Mouse (Mus musculus) forebrain, embryonic 11.5 days (tissue): ENCODE results near the gene Tada3. TPM values are rescaled to one million over a fixed set of nuclear protein-coding genes. Genes with fewer than 3 reads are reported as not detected.
"Not testable (repeated sequence)": the region's sequence is repeated elsewhere in the genome, so short reads cannot be mapped to it uniquely, and the experiment has no call there.

Experiments used
- ATAC-seq: fragments of 200-750 bp; cut with Nextera tagmentation; replicated peaks from 2 replicates; pipeline ENCODE4 v1.8.0; 2017; ENCODE audit warnings: moderate TSS enrichment; ENCODE audit not compliant: low FRiP score
- DNase-seq: peaks from one replicate; pipeline ENCODE4 v3.0.0-alpha.2; 2017; ENCODE audit warnings: low spot score
- H3K27ac ChIP-seq: fragments of 300-500 bp; sonication (generic); 2 replicates; pipeline ENCODE4 v1.5.1; 2014; ENCODE audit warnings: low read depth, low read length
- H3K27me3 ChIP-seq: fragments of 300-500 bp; sonication (generic); 2 replicates; pipeline ENCODE4 v1.6.1; 2014; ENCODE audit warnings: mild to moderate bottlenecking, low read length, mixed read lengths; ENCODE audit not compliant: control insufficient read depth, insufficient read depth
- H3K36me3 ChIP-seq: fragments of 300-500 bp; sonication (generic); 2 replicates; pipeline ENCODE4 v1.6.1; 2014; ENCODE audit warnings: mild to moderate bottlenecking, low read length, moderate library complexity, mixed read lengths; ENCODE audit not compliant: control insufficient read depth, insufficient read depth
- H3K4me1 ChIP-seq: fragments of 300-500 bp; sonication (generic); replicated peaks from 2 replicates; pipeline ENCODE4 v1.6.1; 2014; ENCODE audit warnings: low read length, mixed read lengths; ENCODE audit not compliant: control insufficient read depth, insufficient read depth
- H3K4me2 ChIP-seq: fragments of 300-500 bp; sonication (generic); 2 replicates; pipeline ENCODE4 v1.6.1; 2014; ENCODE audit warnings: low read depth, mild to moderate bottlenecking, low read length, moderate library complexity, mixed read lengths; ENCODE audit not compliant: severe bottlenecking
- H3K4me3 ChIP-seq: fragments of 300-500 bp; sonication (generic); 2 replicates; pipeline ENCODE4 v1.5.1; 2014; ENCODE audit warnings: low read depth, low read length
- H3K9ac ChIP-seq: fragments of 300-500 bp; sonication (generic); 2 replicates; pipeline ENCODE4 v1.6.1; 2014; ENCODE audit warnings: low read length
- H3K9me3 ChIP-seq: fragments of 300-500 bp; sonication (generic); 2 replicates; pipeline ENCODE4 v1.6.1; 2016; ENCODE audit warnings: low read length, mixed read lengths; ENCODE audit not compliant: control insufficient read depth
- WGBS: fragments of 180-500 bp; shearing (Covaris S2); extraction: QIAGEN DNeasy Blood & Tissue Kit; methylation state at CpG from one replicate; pipeline ENCODE4 v1.1.7; 2014; 5-methylcytosine and 5-hydroxymethylcytosine counted together
- polyA plus RNA-seq: library from polyadenylated mRNA; unstranded; fragments of >200 nt; fragmentation: Nextera tagmentation; extraction: Ambion mirVana; gene quantifications from 2 replicates; pipeline ENCODE4 v1.2.1, GENCODE M21; 2014

Gene Tada3
- polyA plus RNA-seq, 1 experiment from 2014 or later, result 72.5 TPM

DNA sequence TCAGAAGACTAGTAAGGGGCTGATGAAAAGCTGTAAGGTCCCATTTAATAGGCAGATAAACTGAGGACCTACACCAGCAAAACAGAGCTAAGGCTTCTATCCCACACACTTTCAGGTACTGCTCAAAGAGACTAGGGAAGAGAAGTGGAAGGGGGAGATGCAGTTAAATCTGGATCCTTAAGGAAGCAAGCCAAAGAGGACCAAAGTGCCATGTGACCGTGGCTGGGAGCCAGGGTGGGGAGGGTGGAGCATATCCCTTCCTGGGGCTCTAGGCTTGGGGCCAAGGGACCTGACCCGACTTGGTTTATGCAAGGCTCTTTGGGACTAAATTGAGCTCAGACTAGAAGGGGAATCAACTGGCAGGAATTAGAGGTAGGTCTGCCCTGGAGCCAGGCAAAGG lies 33.4 kb downstream of the Tada3 start:
- WGBS, result 67% methylated on average over 2 of the region's 2 CpGs
- Histone ChIP-seq H3K27me3 (no peaks in the 10 kb centered on the region), H3K4me2 (peak overlapping the region; percentile 64; the same call in 1 of the 2 replicates), H3K4me1 (peaks cover 6% of the 10 kb centered on the region; the same call in 1 of the 2 replicates), H3K27ac (no peak overlapping the region), H3K9me3 (no peaks in the 10 kb centered on the region), H3K9ac (peak overlapping the region; percentile 83; the same call in 1 of the 2 replicates), H3K4me3 (0 out of 2 replicates have a peak overlapping the region, but pooled peaks have one; percentile 42), H3K36me3 (no peaks in the 10 kb centered on the region)
- DNase-seq, result no peak
- no peak for ATAC-seq

DNA sequence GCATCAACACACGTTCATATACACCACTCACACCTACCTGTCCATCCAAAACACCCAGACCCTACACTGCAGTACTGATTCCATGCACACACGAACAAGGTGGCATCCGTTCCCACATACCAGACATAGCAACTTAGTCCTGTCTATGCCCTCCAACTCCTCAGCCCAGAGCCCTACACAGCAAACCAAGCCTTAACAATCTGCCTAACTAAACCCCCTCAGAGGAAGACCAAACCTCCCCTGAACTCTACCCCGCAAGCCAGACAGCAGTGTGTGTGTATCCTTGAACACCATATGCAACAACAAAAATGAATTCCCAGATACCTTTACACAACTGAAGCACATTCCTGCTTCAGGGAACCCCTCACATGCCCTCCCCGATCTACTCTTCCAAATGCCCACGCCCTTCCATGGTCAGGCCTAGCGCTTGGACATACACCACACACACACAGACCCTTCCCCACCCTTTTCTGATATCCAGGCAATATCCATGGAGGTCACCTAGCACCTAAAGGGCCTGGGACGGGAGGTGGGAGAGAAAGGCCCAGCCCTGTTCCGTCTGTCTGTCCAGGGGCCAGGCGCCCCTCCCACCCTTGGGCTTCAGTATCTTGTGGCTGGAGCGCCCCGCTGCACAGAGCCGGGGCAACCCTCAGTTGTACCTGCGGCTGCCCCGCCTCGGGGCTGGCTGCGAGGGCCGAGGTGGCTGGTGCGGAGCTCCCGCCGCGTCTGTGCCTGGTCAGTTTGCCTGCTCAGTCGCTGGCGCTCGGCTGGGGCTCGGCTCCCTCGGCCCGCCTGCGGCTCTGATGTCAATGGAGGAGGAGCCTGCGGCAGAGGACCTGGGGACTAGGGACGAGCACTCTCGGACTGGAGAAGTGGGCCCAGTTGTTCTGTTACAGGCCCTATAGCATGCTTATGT lies 34.2 kb downstream of the Tada3 start, which contains the start of gene Camk1:
TSS of gene Camk1 (minus strand) at position 808 of the 916 bp plus-strand sequence.
- WGBS, result 15% methylated on average over 32 of the region's 32 CpGs

DNA sequence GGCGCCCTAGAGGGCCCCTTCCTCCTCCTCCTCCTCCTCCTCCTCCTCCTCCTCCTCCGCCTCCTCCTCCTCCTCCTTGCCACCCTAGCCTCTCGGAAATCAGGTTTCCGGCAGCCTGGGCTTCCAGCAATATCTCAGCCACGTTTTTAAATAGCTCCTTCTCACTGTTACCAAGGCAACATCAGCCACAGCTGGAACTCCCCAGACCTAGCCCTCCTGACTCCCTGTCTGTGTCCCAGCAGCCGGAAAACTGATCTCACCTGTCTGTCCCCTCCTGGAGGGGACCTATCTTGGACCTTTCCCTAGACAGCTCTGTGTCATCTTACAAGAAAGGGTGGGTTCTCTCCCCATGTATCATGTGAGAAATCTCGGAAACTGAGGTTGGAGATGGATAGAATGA lies 35.4 kb downstream of the Tada3 start:
- ATAC-seq, result no peak
- Histone ChIP-seq H3K4me2 (no peak overlapping the region), H3K36me3 (no peaks in the 10 kb centered on the region), H3K9ac (no peak overlapping the region), H3K4me3 (no peak overlapping the region), H3K4me1 (peaks cover 6% of the 10 kb centered on the region; the same call in 1 of the 2 replicates), H3K27me3 (no peaks in the 10 kb centered on the region), H3K27ac (no peak overlapping the region), H3K9me3 (no peaks in the 10 kb centered on the region)
- no peak for DNase-seq
- 51% methylated on average over 4 of the region's 7 CpGs for WGBS

More for the DNA sequence above, 34.2 kb downstream of the Tada3 start, which contains the start of gene Camk1:
- Histone ChIP-seq H3K4me1 (peaks cover 6% of the 10 kb centered on the region; the same call in 1 of the 2 replicates), H3K9ac (peak within 1 kb of the TSS; percentile 83), H3K27ac (no peak within 1 kb of the TSS), H3K36me3 (no peaks in the 10 kb centered on the region), H3K4me2 (peak within 1 kb of the TSS; percentile 64), H3K27me3 (no peaks in the 10 kb centered on the region), H3K4me3 (peak within 1 kb of the TSS; percentile 42), H3K9me3 (no peaks in the 10 kb centered on the region)
- ATAC-seq, result peak; percentile 86
- DNase-seq, result peak; percentile 78

DNA sequence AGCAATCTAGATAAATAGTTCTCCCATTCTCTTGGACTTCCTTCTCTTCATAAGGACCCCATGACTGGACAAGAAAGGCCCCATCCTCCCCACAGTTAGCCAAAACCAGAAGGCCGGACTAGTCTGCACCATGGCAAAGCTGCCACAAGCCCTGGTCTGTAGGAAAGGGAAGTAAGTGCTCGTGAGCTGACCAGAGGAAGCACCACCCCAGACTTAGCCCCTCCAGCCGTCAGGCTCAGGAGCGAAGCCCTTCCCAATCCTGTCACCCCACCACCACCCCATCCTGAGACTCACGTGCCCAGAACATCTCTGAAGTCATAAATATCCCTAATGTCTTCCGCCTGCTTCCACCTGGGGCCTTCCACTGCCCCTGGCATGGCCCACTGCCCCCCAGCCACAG lies 36.1 kb downstream of the Tada3 start:
- Histone ChIP-seq H3K36me3 (no peaks in the 10 kb centered on the region), H3K27me3 (no peaks in the 10 kb centered on the region), H3K4me1 (peaks cover 6% of the 10 kb centered on the region; the same call in 1 of the 2 replicates), H3K27ac (no peak overlapping the region), H3K4me2 (no peak overlapping the region), H3K4me3 (no peak overlapping the region), H3K9ac (no peak overlapping the region), H3K9me3 (no peaks in the 10 kb centered on the region)
- ATAC-seq (no peak), DNase-seq (no peak)
- WGBS, result 91% methylated on average over 6 of the region's 6 CpGs

DNA sequence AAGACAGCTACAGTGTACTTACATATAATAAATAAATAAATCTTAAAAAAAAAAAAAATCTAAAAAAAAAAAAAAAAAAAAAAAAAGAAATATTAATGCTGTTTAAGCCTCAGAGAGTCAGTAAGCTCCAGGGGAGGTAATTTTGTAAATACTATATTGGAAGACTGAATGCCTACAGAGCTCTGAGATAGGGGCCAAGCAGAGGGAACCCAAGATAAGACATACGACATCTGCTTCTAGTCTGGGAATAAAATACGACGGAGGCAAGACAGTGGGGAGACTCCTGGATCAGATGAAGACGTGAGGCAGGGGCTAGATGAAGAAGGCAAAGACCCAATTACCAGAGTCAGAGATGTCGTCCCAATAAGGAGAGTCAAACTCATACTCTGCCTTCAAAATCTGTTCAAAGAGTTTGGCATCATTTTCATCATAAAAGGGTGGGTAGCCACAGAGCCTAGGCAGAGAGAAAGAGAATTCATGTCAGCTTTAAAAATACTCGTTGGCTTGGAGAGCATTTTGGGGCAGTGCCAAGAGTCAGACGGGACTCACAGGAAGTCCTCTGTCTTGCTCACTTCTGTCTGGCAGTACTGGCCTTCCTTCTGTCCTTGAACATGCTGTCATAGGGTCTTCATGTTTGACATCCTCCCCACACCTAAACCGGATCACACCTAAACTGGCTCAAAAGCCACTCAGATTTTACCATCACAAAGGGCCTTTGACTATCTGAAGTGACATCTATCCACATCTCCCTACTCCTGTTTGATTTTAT lies 40.6 kb downstream of the Tada3 start:
- no peak for ATAC-seq
- Histone ChIP-seq H3K27me3 (no peaks in the 10 kb centered on the region), H3K36me3 (no peaks in the 10 kb centered on the region; the same call in 1 of the 2 replicates), H3K9ac (no peak overlapping the region), H3K4me2 (no peak overlapping the region), H3K4me3 (no peak overlapping the region), H3K4me1 (no peaks in the 10 kb centered on the region), H3K9me3 (no peaks in the 10 kb centered on the region), H3K27ac (no peak overlapping the region)
- WGBS, result 79% methylated on average over 8 of the region's 8 CpGs
- DNase-seq, result no peak

DNA sequence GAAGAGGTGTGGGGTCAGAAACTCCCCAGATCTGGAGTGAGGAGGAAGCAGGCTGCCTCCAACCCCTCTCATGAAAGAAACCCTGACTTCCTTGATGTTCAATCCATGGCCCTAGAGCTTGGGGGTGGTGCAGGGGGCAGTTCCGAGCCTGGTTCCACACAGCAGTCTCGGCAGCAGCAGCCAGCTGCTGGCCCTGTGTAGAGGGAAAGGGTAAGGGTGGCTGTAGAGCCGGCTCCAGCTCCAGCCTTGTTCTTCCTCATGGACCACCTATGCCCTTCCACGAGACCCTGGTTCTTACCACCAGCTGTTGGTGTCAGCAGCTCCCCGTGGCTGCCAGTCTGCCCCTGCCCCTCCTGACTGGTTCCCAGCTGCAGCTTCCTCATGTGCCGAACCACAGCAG lies 43.5 kb downstream of the Tada3 start:
- Histone ChIP-seq H3K4me1 (no peaks in the 10 kb centered on the region), H3K27me3 (no peaks in the 10 kb centered on the region), H3K4me3 (no peak overlapping the region), H3K27ac (no peak overlapping the region), H3K36me3 (no peaks in the 10 kb centered on the region; the same call in 1 of the 2 replicates), H3K9me3 (no peaks in the 10 kb centered on the region), H3K4me2 (no peak overlapping the region), H3K9ac (no peak overlapping the region)
- DNase-seq (no peak), ATAC-seq (no peak)
- 77% methylated on average over 6 of the region's 6 CpGs for WGBS

DNA sequence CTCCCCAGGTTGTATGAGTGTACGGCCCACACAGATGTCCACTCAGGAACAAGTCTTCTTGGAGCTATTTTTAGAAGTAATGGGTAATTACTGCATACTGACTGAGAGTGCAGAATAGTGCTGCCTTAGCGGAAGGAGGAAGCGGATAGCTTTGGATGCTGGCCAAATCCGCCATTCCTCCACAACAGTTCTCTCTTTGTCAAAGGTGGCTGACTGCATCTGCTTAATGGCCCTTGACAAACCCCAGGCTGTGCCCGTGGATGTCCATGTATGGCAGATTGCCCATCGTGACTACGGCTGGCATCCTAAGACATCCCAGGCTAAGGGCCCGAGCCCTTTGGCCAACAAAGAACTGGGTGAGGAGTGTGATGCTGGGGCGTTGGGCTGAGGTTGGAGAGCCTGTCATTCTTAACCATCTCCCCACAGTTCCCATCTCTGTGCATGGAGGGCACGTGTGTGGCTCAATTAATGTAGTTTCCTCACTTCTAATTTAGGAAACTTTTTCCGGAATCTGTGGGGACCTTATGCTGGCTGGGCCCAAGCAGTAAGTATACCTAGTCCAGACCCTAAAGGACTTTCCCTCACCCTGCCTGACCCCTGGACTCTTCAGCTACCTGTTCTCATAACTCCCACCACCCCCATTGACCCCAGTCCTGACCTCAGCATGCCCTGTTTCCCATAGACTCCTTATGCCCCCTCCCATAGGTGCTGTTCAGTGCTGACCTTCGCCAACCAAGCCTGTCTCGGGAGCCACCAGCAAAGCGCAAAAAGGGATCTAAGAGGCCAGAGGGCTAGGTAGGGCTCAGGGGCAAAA lies 44.3 kb downstream of the Tada3 start:
- Histone ChIP-seq H3K36me3 (no peaks in the 10 kb centered on the region; the same call in 1 of the 2 replicates), H3K4me3 (no peak overlapping the region), H3K27me3 (no peaks in the 10 kb centered on the region), H3K9me3 (no peaks in the 10 kb centered on the region), H3K9ac (no peak overlapping the region), H3K4me2 (no peak overlapping the region), H3K27ac (no peak overlapping the region), H3K4me1 (no peaks in the 10 kb centered on the region)
- no peak for DNase-seq
- ATAC-seq, result peak; percentile 52; the same call in 1 of the 2 replicates
- 83% methylated on average over 14 of the region's 14 CpGs for WGBS

DNA sequence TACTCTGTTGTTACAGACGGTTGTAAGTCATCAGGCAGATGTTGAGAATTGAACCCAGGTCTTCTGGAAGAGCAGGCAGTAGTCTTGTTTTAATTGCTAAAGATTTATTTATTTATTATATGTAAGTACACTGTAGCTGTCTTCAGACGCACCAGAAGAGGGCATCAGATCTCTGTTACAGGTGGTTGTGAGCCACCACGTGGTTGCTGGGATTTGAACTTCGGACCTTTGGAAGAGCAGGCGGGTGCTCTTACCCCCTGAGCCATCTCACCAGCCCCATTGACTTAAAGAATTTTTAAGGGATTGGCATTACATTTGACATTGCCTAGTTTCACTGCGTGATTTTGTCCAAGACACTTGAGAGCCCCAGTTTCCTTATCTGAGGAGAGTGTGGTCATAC lies 44.9 kb downstream of the Tada3 start:
- H3K4me1 ChIP-seq, DNase-seq, H3K4me3 ChIP-seq, H3K36me3 ChIP-seq, H3K27ac ChIP-seq, H3K9me3 ChIP-seq, H3K27me3 ChIP-seq, H3K4me2 ChIP-seq, H3K9ac ChIP-seq, ATAC-seq: not testable (repeated sequence)
- 84% methylated on average over 6 of the region's 6 CpGs for WGBS
